Mouse (Mus musculus) cerebellum, adult 9-10 months (tissue): ENCODE measurements around the gene Oaz3.

Experiments
- DNase-seq: peaks from one replicate; pipeline ENCODE4 v3.0.0; 2022

Gene Oaz3

DNA sequence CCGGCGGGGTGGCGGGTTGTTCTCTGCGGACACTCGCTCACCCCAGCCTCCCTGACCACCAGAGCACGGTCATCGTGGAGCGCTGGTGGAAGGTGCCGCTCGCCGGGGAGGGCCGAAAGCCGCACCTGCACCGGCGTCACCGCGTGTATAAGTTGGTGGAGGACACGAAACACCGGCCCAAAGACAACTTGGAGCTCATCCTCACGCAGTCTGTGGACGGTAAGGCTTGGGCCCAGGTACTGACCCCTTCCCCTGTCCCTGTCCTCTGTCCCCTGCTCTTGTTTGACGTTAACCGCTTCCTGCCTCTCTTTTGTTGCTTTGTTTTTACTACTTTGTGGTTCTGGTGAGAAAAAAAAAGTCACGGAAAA, at the start of gene Oaz3:
Gene Oaz3, minus strand, starts transcription at position 319 of the 368 bp plus-strand sequence.
- DNase-seq: no peak

DNA sequence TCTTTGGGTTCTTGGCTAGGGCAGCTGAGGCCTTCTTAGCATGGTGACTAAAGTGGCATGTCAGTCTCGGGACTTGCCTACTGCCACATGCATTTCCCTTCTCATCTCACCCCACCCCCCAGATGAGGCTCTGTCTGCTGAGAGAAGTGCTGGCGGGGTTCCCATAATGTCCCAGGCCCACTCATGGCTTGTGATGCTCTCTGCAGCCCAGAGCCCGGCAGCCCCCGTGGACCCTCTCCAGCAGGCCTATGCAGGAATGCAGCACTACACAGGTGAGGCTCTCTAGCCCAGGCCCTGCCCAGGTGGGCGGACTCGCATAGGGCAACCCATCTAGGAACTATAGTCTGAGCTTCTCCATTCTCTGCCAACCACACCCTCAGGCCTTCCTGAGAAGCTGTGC, 43.9 kb upstream of the Oaz3 start:
- DNase-seq: no peak

DNA sequence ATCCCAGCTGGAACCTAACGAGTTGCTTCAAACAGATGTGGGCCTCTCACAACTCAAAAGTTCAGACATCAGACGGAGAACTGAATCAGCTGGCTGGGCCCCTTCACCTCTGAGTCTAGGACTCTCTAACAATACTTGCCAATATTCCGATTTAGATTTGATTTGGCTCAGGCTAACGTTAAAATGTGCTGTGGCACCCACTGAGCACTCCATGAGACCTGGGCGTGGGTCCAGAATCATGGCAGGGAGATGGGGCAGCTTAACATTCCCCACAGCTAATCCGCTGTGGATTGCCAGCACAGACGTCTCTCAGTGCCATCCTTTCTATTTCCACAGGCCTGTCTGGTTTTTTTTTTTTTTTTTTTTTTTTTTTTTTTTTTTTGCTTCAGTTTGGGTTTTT, 42.2 kb upstream of the Oaz3 start:
- no peak for DNase-seq

DNA sequence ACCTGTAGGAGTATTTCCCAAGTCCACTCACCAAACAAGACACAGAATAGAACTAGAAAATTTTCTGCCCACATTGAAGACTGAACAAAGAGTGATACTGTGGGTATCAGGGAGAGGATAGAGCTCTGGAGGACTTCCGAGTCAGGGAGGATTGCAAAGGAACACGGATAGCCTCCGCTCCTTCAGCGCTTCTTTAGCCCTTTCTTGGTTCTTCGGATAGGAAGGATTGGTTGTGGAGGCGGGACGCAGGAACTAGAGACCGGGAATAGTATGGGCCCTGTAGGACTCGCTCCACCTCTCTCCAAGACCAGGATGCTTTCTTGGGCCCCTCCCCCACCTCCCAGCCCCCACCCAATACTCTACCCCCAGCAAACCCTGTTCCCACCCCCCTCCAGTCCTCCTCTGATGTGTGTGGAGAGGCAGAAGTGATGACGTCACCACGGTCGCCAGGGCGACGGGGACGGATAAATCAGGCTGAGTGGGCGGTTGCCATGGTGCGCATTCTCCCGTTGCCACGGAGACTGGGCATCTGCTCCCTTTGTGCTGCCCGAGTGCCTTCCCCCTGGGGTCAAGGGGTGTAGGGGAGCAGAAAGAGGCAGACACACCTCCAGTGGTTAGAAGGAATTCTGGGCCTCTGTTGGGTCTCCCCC, 40.2 kb upstream of the Oaz3 start:
- DNase-seq: peak; percentile 77

DNA sequence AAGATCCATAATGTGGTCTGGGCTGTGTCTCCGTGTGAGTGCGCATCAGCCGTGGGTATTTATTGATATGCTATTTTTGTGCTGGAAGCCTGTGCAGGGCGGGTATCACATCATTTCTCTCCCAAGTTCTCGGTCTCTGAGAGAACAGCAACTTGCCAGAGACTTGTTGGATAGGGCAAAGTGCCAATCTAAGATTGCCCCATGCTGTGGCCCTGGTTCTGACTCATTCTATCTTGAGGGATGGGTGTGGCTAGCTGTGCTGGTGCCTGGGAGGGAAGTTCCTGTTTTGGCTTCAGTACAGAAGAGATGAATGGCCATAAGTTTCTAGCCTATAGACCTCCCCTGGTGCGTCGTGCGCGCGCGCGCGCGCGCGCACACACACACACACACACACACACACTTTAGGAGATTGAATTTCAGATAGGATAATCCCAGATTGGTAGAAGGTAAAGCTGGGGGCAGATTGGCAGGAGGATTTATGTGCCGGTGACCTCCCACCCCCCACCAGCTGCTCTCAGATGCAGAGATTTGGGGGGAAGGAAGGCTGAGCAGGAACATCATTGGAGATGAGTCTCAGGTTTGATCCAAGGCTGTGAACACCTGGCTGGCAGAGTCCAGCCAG, 39.2 kb upstream of the Oaz3 start:
- peak; percentile 52 for DNase-seq

DNA sequence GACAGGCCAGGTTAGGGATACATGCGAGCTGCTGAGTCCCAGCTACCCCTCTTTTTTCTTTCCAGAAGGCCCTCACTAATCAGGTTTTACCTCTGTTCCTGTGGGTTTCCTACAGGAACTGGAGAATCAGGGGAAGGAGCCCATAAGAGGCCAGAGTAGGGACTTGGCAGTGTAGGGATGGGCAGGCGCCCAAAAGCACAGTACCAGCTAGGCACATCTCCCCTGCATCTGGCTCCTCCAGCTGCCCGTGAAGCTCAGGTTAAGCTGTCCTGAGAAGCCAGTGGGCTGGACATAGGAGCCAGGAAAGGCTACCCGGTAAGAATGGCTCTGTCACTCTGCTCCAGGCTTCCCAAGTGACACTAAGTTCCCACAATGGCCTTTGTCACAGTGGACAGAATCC, 37.7 kb upstream of the Oaz3 start:
- no peak for DNase-seq

DNA sequence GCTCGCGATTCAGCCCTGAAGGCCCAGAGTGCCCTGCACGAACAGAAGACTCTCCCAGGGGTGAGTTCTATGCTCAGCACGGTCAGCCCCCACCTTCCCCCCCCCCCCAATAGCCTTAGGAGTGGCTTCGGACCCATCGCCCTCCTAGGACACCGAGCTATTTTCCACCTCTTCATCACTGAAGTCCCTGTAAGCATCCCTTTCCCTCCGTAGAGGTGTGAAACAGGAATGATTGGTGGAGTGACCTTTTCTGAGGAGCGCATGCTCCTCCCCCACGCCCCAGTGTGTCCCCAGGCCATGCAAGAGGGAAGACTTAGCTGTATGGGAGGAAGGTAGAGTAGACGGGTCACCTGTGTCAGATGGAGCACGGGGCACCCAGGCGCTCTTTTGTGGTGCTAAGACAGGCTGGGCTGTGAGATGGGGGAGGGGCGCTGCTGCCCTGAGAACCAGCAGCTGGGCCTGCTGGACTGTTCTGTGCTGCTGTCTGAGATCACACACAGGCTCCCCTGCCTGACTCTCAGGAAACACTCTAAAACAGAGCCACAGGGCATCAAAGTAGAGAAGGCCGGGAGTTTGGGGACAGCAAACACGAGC, 36.7 kb upstream of the Oaz3 start, which contains the start of gene Riiad1:
Gene Riiad1, minus strand, starts transcription at position 51 of the 594 bp plus-strand sequence.
- DNase-seq: peak; percentile 26

DNA sequence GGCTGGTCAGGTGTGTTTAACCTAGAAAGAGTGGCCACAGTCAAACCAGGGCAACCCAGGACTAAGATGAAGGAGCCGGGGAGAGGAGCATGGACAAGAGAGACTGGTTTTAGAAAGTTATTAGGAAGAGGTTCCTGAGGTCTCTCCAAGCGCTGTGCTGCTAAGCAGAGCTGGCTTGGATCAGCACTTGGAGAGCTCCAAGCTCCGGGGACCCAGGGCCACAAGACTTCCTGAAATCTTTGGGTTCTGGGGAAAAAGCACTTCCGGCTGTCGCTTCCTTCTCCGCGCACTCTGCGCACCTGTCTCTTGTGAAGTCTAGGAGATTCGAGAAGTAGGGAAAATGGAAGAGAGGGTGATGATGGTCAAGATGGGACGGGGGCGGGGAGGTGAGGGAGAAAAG, 35.8 kb upstream of the Oaz3 start:
- DNase-seq: no peak

DNA sequence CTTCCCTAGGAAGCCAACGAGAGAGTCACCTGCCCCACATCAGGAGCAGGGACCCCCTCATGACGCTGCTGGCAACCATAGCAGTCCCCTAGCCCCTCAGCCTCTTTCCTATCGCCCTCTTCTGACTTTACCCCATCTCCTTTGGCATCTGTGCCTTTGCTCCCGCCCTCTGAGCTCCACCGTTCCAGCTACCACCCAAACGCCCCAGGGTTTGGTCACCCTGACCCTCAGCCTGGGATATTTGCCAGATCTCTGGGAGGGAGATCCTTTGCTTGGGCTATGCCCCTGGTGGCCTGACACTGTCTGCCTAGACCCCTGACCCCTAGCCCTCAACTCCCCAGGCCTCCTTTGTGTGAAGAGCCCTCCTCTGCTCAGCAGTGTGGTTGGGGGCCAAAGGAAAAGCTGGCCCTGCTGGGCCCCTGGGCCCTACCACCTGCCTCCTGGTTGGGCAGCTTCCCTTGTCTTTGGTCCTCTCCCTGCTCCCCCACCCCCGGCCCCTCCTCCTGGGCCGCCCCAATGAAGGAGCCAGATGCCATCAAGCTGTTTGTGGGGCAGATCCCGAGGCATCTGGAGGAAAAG, 35.0 kb upstream of the Oaz3 start:
- peak; percentile 63 for DNase-seq

DNA sequence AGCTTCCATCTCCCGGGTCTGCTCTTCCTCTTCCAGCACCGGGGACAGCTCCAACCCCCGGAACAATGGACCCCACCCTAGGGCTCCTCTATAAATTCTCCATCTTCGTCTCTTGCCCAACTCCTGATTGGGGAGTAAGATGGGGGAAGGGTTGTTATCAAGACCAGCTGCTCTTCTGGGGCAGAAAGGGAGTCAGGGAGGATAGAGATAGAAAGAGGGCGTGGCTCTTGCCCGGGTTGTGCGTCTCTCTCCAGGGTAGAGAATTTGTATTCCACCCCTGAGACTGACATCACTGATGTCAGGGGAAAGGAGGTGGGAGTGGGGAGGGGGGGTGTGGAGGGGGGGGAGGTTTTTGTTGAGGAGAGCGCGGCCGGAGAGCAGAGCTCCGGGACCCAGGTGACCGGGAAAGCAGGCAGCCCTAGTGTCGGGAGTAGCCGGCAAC, 34.3 kb upstream of the Oaz3 start, which contains the start of gene Celf3:
Gene Celf3, plus strand, starts transcription at position 315 of the 442 bp plus-strand sequence.
- peak; percentile 91 for DNase-seq

DNA sequence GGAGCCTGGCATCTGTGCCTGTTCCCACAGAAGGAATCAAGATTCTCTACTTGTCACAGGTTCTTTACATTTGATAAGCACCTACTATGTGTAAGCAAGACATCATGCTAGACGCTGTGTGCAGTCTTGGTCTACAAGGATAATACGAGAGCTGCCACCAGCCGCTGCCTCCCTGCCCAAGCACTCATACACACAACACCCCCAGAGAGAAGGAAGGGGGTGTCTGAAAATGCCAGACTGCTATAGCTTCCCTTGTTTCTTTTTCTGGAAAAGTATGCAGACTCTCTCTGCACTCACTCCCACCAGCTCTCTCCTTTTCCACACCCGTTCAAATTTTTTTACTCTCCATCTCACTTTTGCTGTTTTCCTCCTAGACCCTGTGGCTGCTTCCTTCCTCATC, 33.7 kb upstream of the Oaz3 start:
- peak; percentile 56 for DNase-seq

DNA sequence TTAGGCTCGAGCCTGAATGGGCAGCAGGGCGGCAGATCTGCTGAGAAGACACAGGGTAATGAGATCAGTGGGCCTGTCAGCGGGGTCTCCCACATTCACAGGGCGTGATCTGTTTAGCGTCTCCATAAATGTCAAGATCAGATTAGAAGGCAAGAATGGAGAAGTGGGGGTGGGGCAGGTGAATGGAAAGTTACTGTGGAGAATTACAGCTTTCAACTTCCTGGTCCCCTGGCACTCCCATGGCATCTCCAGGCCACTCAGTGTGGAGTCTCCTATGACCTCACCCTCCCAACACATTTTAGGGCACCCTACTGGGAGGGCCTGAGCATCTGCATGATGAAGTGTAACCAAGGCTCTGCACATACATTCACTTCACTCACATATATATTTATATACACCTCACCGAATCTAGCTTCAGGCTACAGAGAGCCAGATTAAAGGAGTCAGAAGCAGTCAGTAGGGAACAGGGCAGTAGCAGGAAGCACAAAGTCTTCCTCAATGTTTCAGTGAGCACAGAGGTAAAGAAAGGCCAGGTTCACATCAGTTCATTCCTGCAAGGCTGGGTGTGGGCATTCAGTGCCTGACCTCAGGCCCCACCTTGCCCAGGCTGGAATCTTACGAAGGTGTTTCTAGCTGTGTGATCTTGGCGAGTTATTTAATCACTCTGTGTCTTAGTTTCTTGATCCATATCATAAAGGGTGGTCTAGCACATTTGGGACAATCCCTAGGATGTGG, 32.8 kb upstream of the Oaz3 start:
- DNase-seq: peak; percentile 36

DNA sequence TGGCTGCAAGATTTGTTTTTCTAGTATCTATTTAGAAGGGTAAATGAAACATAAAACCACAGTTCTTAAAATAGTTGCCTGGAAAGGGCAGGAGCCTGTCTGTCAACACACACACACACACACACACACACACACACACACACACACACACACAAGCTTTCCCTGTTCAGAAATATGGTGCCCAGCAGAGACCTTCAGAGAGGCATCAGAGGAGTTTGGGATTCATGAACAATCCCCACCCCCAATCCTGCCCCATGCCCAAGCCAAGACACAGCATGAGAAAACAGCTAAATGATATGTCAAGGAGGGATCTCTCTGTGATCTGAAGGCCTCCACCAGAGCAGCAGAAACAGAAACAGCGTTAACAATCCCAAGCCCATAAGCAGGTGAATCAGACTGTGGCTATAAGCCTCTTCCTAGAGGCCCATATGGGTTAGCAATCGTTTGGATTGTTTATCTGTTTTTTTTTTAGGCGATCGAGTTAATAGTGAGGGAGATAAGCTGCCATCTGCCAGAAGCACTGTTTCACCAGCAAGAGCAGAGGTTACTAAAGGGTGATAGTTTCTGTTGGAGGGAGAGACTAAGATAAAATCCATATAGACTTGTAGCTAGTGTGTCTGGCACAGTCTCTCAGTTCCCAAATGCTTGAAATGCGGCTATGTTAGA, 30.0 kb upstream of the Oaz3 start:
- DNase-seq: no peak

DNA sequence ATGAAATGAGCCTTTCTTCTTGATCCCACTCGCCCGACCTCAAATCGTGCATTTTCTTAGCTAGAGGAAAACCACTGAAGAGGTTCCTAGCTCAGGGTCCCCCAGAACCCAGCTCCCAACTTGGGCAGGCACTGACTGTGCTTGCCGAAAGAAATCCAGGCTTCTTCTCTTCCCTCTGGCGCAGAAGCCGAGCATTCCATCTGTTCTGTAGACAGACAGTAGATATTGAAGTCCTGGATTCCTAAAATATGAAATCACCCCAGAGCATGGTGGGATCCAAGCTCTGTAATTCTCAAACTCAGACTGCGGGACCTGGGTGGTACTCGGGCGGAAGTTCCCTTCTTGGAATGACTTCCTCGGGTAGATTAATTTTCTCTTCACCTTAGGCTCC, 29.4 kb upstream of the Oaz3 start:
- no peak for DNase-seq

DNA sequence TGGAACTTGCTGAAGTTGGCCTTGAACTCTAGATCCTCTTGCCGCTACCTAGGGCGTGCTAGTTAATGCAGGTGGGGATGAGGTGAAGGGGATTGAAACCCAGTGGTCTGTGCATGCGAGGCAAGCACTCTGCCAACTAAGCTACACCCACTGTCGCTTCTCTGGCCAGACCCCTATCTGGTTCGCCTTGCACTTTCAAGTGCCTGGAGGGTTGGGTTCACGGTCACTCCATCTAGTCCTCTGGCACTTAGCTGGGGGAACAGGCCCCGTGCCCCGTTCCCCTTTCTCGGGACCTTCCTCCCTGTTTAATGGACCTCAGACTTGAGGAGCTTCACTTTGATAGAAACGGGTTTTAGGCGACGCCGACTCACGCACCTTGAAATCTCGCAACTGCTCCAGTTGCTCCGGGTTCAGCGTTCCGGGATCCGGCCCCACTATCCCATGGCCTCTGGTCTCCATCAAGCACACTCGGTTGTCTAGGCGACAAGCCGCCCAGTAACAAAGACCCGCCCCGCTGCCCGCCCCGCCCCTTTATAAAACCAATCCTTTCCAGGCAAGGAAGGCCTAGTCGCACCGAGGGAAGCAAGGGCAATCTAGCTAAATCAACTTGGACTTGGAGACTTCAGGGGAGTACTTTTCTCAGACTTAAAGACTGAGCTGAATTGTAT, 28.9 kb upstream of the Oaz3 start:
- DNase-seq: no peak

DNA sequence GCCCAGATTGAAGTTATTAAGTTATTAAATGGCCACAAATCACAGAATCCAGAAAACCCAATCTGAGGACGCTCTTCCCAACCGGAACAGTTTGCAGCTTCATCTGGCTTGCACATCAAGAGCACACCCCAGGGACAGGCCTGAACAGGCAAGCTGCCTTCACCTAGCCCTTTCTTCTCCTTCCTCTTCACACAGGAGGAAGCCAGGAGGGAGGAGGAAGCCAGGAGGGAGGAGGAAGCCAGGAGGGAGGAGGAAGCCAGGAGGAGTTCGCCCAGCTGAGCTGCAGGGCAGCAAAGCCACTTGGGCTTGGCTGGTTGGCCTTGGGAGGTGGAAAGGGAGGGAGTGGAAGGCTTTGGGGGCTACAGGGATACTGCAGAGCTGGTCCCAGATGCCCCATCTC, 25.2 kb upstream of the Oaz3 start:
- no peak for DNase-seq

DNA sequence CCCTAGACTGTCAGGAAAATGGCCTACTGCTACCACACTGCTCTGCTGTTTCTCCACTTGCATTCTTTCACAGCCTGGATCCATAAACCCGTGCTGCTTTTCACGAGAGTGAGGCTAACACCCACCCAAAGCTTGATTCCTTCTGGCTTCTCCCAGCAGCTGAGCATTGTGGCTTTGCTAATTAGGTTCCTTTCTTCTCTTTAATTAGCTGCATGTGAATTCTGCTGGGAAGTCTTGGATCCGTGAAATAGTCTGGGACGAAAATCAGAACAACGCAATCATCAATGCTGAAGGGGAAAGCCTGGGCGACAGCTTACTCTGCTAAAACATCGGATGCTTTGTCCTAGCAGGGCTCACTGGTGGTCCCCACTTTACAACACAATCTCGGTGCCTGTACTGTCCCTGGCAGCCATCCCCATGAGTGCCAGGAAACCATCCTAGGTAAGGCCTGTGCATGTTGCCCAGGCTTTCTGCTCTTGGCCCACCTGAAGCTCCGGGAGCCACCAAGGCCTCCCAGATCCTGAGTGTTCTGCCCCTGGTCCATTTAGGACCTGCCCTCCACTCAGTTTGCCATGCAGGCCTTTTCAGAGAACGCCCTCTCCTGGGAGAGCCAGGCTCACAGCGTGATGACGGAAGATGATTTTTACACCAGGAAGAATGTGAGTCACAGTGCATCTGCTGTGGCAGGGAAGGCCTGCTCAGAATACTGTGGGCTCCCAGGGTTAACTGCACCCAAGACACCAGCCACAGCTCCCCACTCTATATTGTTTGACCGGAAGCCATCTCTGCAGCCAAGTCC, 22.1 kb upstream of the Oaz3 start:
- DNase-seq: no peak

DNA sequence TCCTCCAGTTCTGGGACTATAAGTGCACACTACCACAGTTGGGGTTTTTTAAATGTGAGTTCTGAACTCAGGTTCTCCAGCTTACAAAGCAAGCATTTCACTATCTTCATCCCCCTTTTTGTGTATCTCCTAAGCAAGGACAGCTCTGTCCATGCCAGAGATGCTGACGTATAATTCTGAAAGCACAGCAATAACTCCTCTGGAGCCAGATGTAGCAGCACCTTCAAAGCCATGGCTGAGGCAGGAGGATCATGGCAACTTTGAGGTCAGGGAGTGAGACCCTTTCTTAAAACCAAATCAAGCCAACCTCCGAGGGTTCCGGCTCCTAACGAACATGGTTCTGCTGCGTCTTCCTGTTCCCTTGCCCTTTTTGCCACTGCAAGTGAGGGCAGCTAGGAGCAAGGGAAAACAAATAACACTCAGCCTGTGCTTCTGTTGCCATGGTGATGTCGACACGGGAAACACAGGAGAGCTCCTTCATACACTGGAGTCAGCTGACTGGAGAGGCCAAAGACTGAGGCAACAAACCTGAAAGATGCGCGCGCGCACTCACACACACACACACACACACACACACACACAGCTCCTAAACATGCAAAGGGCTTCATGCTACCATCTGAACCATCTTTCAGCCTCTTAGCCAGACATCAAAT, 20.3 kb upstream of the Oaz3 start:
- DNase-seq: no peak

DNA sequence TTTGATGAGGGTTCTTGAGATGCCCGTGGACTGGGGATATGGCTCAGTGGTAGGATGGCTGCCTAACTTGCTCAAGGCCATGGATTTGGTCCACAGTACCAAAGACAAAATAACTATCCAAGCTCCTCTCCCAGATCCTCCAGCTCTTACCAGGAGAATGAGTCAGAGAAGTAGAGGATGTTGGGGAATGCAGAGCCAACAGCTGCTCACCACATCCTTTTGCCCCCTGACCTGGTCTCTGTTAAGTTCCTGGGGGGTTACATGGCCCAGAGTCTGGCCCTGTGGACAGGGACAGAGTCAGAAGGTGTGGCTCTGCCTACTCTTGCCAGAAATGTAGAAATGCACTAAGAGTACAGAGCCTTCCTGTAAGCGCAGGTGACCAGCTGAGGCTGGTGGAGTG, 16.1 kb upstream of the Oaz3 start:
- DNase-seq: no peak

DNA sequence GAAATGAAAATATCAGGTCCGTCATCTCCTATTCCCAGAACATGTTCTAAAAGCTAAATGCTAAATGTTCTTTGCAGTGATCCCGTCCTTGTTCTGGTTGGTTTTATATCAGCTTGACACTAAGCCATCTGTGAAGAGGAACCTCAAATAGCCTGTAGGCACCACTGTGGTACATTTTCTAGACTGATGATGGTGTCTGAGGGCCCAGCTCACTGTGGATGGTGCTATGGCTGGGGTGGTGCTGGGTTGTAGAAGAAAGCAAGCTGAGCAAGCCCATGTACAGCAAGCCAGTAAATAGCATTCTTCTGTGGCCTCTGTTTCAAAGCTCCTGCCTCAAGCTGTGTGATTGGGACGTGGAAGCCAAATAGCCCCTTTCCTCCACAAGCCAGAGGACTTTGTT, 13.3 kb upstream of the Oaz3 start:
- no peak for DNase-seq

DNA sequence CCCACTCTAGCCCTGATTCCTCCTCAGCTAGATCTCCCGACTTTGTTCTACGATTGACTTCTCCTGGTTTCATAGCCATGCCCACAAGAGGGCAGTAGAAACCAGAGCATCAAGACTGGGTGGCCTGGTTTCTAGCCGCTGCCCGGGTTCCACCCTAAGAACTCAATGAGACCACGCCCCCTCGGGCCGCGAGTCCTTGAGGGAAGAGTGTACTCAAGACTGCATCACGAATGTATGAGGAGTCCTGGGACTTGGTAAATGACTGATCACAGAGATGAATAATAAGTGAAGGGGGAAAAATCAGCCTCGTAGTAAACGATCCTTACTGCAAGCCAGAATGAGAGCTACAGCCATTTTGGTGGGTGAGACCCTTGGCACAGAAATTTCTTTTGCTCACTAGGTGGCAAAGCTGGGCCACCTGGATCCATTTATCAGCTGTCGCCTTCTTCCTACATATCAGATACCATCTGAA, 12.8 kb upstream of the Oaz3 start:
- DNase-seq: peak; percentile 87
